9 mouse cellular contexts compared by ENCODE assay signal in genomic region chrX:133686533-133687311, GRCm38 (mm10). TPM values are rescaled to one million over a fixed set of nuclear protein-coding genes. Genes with fewer than 3 reads are reported as not detected.
A peak's percentile ranks its signal among the peaks of the same experiment; 100 is the strongest.
DNase-seq lines count a peak whose midpoint lies in the region; ATAC-seq and TF ChIP-seq lines count a peak whose summit lies in the region.
"Had no signal": no experiment of that assay in that cellular context is flagged by ENCODE, and none has a peak within 500 bp of the region (broad histone marks: within the 10 kb centered on the region; RNA-seq: fewer than 3 reads in every experiment).

No protein-coding gene starts in this region.

- H3K9ac ChIP-seq in forebrain, embryonic 13.5 days: peak overlapping the region; percentile 77
- no peak overlapping the region for H3K9ac ChIP-seq in liver, embryonic 13.5 days

- H3K9me3 ChIP-seq in E14TG2a.4 (ENCODE audit: low read length): no peaks in the 10 kb centered on the region
- H3K9me3 ChIP-seq in forebrain, embryonic 13.5 days (replicated peaks): no peaks in the 10 kb centered on the region
- peaks cover 4% of the 10 kb centered on the region; the same call in 1 of the 2 replicates for H3K9me3 ChIP-seq in liver, embryonic 13.5 days (replicated peaks)

- H3K4me3 ChIP-seq in gastrocnemius, adult 2 months: peak overlapping the region; percentile 79
- peak overlapping the region; percentile 81 for H3K4me3 ChIP-seq in E14TG2a.4 (replicated peaks; ENCODE audit: low read length)
- peak overlapping the region; percentile 56 for H3K4me3 ChIP-seq in forebrain, embryonic 13.5 days
- H3K4me3 ChIP-seq in liver, embryonic 13.5 days (replicated peaks): peak overlapping the region; percentile 44
- H3K4me3 ChIP-seq: erythroblast, embryonic 14.5 days had no signal

- no peaks in the 10 kb centered on the region for H3K36me3 ChIP-seq in E14TG2a.4 (ENCODE audit: insufficient read depth, low read length)
- H3K36me3 ChIP-seq in forebrain, embryonic 13.5 days (ENCODE audit: poor library complexity, severe bottlenecking): no peaks in the 10 kb centered on the region
- H3K36me3 ChIP-seq in liver, embryonic 13.5 days: no peaks in the 10 kb centered on the region

- H3K27me3 ChIP-seq in E14TG2a.4 (ENCODE audit: insufficient read depth, low read length): peaks cover 62% of the 10 kb centered on the region
- no peaks in the 10 kb centered on the region for H3K27me3 ChIP-seq in forebrain, embryonic 13.5 days
- H3K27me3 ChIP-seq in liver, embryonic 13.5 days: peaks cover 69% of the 10 kb centered on the region

- no peak for ATAC-seq in forebrain, embryonic 13.5 days
- ATAC-seq in liver, embryonic 13.5 days (ENCODE audit: low read depth): no peak

- TF ChIP-seq CTCF in gastrocnemius, adult 2 months (IDR thresholded peaks at IDR 0.05): no peak
- TF ChIP-seq CTCF in E14TG2a.4 (conservative IDR thresholded peaks at IDR 0.05; ENCODE audit: low read length): no peak

- WGBS in forebrain, embryonic 13.5 days: 34% methylated on average over 50 of the region's 55 CpGs
- WGBS in liver, embryonic 13.5 days (ENCODE audit: insufficient replicate concordance): 21% methylated on average over 53 of the region's 55 CpGs

- H3K4me2 ChIP-seq in forebrain, embryonic 13.5 days: peak overlapping the region; percentile 70
- peak overlapping the region; percentile 61 for H3K4me2 ChIP-seq in liver, embryonic 13.5 days

- H3K4me1 ChIP-seq in E14TG2a.4 (replicated peaks; ENCODE audit: low read depth, low read length): peaks cover 8% of the 10 kb centered on the region; the same call in 1 of the 2 replicates
- peaks cover 16% of the 10 kb centered on the region; the same call in 1 of the 2 replicates for H3K4me1 ChIP-seq in forebrain, embryonic 13.5 days
- no peaks in the 10 kb centered on the region for H3K4me1 ChIP-seq in liver, embryonic 13.5 days (replicated peaks)

- H3K27ac ChIP-seq in gastrocnemius, adult 2 months: peak overlapping the region; percentile 82; the same call in 1 of the 2 replicates
- no peak overlapping the region for H3K27ac ChIP-seq in forebrain, embryonic 13.5 days
- no peak overlapping the region for H3K27ac ChIP-seq in liver, embryonic 13.5 days

- DNase-seq in gastrocnemius, adult 2 months: peak; percentile 14
- DNase-seq in gastrocnemius, adult 8-10 months (ENCODE audit: low spot score in 2 of 2): no peak
- no peak for DNase-seq in liver, embryonic 13.5 days
- DNase-seq in urinary bladder, postnatal 14 days (ENCODE audit: low spot score): no peak
- no peak for DNase-seq in frontal cortex, postnatal 14 days (ENCODE audit: low spot score in 2 of 2)
- no peak for DNase-seq in T-cell, adult 2 months (ENCODE audit: low spot score)

- intact Hi-C loops in gastrocnemius, adult 2 months (cut with DNase I): no loop called here

RNA-seq across cellular contexts. Expression of gene Pcdh19, which starts 2.1 kb away (rescaled TPM):
- total RNA-seq in gastrocnemius, adult 2 months (2021): 1 to 10 TPM; 3.1 to 4.4 TPM
- total RNA-seq in gastrocnemius, adult 8-10 months (2022): 1 to 10 TPM; 2.5 to 3.2 (median 2.6) TPM
- polyA plus RNA-seq in forebrain, embryonic 13.5 days (2015; fragmentation: Nextera tagmentation; extraction: Ambion mirVana): 16.2 and 19.2 TPM in 2 replicates
- 0.06 and 0.08 TPM in 2 replicates for polyA plus RNA-seq in liver, embryonic 13.5 days (2015; fragmentation: Nextera tagmentation; extraction: Ambion mirVana)
- polyA plus RNA-seq: erythroblast, embryonic 14.5 days had no signal
